Mouse (Mus musculus): ENCODE measurements around the gene Rgmb. TPM values are rescaled to one million over a fixed set of nuclear protein-coding genes. Genes with fewer than 3 reads are reported as not detected.
A peak's percentile ranks its signal among the peaks of the same experiment; 100 is the strongest.

Gene Rgmb
- polyA plus RNA-seq, 1 experiment from 2014 or later, result 8.9 TPM

DNA sequence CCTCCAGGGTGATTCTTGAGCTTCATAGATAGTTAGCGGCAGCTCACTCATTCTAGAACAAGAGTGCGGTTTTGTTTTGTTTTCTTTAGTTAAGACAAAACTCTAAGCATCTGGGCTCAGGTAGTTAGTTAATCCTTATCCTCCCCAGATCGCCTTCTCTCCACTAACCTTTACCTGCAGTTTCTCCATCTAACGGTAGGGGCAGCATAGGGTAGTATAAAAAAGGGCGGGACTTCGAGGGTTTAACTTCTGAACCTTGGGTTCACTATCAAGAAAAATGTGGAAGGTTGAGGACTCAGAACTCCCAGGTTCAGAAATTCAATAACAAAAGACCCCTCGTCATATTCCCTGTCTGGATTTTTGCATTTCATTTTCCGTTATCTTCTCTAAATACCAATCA, 971 bp upstream of the Rgmb start:
- peaks cover 14% of the 10 kb centered on the region for H3K27me3 ChIP-seq (ENCODE audit: control insufficient read depth, insufficient read depth, low read length)
- 11% methylated on average over 8 of the region's 8 CpGs for WGBS (ENCODE audit: insufficient replicate concordance)
- no peak overlapping the region for H3K4me3 ChIP-seq (ENCODE audit: low read depth, low read length)
- H3K27ac ChIP-seq (ENCODE audit: low read depth, low read length), result no peak overlapping the region
- ATAC-seq (replicated peaks; ENCODE audit: insufficient number of reproducible peaks, low FRiP score, low TSS enrichment), result no peak
- no peaks in the 10 kb centered on the region for H3K36me3 ChIP-seq (ENCODE audit: control insufficient read depth, insufficient read depth, low read length)
- H3K9ac ChIP-seq (ENCODE audit: low read depth, low read length), result no peak overlapping the region
- peaks cover 14% of the 10 kb centered on the region; the same call in 1 of the 2 replicates for H3K4me1 ChIP-seq (ENCODE audit: control insufficient read depth, insufficient read depth, low read length)
- H3K4me2 ChIP-seq, result no peak overlapping the region
- no peaks in the 10 kb centered on the region for H3K9me3 ChIP-seq (replicated peaks; ENCODE audit: control insufficient read depth, low read length)

DNA sequence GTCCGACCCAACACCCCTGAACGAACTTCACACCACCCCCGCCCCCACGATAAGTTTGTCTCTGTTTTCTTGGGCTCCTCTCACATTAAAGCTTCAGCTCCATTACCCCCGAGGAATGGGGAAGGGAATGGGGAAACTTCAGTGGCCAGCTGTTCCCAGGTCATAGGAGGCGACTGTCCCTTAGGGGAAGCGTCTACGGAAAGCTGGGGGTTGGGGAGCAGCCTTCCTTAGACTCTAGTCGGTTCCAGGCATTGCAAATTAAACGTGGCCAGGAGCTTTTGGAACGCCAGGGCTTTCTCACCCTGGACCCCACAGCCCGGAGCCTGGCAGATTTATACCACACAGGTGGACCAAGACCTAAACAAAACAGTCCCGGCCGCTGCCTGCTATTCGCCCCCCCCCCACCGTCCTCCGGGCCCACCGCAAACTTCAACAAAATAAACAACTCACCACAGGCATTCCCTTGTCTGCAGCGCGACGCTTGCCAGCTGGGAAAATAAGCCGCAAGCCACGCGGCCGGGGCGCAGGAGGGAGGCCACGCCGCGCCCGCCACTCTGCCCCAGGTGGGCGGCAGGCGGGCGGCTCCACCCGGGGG, 571 bp downstream of the Rgmb start:
- H3K27me3 ChIP-seq (ENCODE audit: control insufficient read depth, insufficient read depth, low read length), result peaks cover 14% of the 10 kb centered on the region
- H3K4me3 ChIP-seq (ENCODE audit: low read depth, low read length), result peak overlapping the region; percentile 66
- peak overlapping the region; percentile 96 for H3K4me2 ChIP-seq
- 0 out of 2 replicates have a peak overlapping the region, but pooled peaks have one; percentile 10 for H3K27ac ChIP-seq (ENCODE audit: low read depth, low read length)
- H3K9me3 ChIP-seq (replicated peaks; ENCODE audit: control insufficient read depth, low read length), result no peaks in the 10 kb centered on the region
- no peaks in the 10 kb centered on the region for H3K36me3 ChIP-seq (ENCODE audit: control insufficient read depth, insufficient read depth, low read length)
- no peak for ATAC-seq (replicated peaks; ENCODE audit: insufficient number of reproducible peaks, low FRiP score, low TSS enrichment)
- under 1% methylated on average over 34 of the region's 34 CpGs for WGBS (ENCODE audit: insufficient replicate concordance)
- H3K9ac ChIP-seq (ENCODE audit: low read depth, low read length), result peak overlapping the region; percentile 69
- H3K4me1 ChIP-seq (ENCODE audit: control insufficient read depth, insufficient read depth, low read length), result peaks cover 14% of the 10 kb centered on the region; the same call in 1 of the 2 replicates

DNA sequence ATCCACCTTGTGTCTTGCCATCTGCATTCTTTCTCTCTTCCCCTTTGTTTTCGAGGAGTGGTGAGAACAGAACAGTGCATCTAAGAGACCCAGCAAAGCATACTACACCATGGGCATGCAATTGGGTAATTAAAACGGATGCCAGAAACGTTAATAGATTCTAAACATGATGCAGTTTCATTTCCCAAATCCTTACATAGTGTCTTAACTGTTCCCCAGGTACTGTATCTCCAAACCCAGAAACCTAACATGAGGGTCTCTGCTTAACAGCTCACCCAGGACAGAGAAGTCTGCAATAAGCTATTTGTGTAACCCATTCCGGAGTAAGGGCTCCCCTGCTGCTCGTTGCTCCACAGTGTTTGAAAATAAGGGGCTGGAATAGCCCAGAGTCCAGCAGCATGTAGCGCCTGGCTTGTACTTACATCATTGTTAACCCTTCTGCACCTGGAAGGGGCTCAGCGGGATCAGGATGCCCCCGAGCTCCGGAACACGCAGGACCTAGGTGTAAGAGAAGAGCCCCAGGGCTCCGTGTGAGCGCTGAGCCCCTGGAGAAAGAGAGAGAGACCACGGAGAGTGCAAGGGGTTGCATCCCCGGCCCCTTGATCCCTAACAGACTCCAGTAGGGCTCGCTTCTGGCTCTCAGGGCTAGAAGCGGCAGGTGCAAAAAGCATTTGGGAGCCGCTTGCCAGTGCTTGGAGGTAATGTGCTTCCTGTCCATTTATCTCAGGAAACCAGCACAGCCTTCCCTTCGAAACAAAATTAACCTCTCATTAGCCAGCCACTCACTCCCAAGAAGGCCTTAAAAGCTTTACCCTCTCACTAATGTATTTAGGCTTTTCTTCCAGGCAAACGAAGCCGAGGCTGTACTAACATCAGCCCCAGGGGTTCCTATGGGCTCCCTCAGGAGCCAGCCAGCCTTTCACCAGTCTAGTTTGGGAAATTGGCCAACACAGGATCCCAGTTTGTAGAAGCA, 1.4 kb downstream of the Rgmb start:
- Histone ChIP-seq H3K4me3 (ENCODE audit: low read depth, low read length) (peak overlapping the region; percentile 66), H3K9me3 (replicated peaks; ENCODE audit: control insufficient read depth, low read length) (no peaks in the 10 kb centered on the region), H3K4me2 (peak overlapping the region; percentile 96), H3K36me3 (ENCODE audit: control insufficient read depth, insufficient read depth, low read length) (no peaks in the 10 kb centered on the region), H3K27ac (ENCODE audit: low read depth, low read length) (0 out of 2 replicates have a peak overlapping the region, but pooled peaks have one; percentile 10), H3K27me3 (ENCODE audit: control insufficient read depth, insufficient read depth, low read length) (peaks cover 14% of the 10 kb centered on the region), H3K9ac (ENCODE audit: low read depth, low read length) (peak overlapping the region; percentile 69), H3K4me1 (ENCODE audit: control insufficient read depth, insufficient read depth, low read length) (peaks cover 17% of the 10 kb centered on the region)
- no peak for ATAC-seq (replicated peaks; ENCODE audit: insufficient number of reproducible peaks, low FRiP score, low TSS enrichment)
- under 1% methylated on average over 20 of the region's 20 CpGs for WGBS (ENCODE audit: insufficient replicate concordance)

DNA sequence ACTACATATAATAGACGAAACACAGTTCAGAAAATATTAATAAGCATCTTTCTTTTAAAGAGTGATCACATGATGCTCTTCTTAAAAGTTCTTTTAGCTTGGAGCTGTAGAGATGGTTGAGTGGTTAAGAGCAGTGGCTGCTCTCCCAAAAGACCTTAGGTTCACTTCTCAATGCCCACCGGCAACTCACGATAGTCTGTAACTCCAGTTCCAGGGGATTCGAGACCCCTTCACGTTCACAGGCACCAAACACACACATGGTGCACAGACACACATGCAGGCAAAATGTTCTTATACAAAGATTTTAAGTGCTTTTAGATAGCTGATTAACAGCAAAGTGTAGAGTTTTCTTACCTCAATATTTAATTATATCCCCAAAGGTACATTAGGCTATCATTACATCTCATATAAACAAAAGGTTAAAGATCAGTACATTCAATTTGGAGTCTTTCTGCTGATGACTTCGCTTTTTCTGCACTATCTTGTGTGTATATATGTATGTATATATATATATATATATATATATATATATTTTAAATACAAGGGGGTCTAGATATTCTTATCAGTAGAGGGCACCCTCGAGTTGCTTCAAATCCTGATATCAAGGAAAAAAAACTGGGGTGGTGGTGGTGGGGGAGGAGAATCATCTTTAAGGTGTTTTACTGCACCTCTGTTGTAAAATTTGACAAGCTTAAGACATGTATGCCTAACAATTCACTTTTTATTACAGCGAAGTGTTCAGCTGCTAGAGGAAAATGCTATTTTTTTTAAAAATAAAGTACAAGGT, 2.5 kb downstream of the Rgmb start:
- no peak for ATAC-seq (replicated peaks; ENCODE audit: insufficient number of reproducible peaks, low FRiP score, low TSS enrichment)
- no peak overlapping the region for H3K4me3 ChIP-seq (ENCODE audit: low read depth, low read length)
- 55% methylated on average over 8 of the region's 8 CpGs for WGBS (ENCODE audit: insufficient replicate concordance)
- H3K36me3 ChIP-seq (ENCODE audit: control insufficient read depth, insufficient read depth, low read length), result no peaks in the 10 kb centered on the region
- peaks cover 14% of the 10 kb centered on the region for H3K27me3 ChIP-seq (ENCODE audit: control insufficient read depth, insufficient read depth, low read length)
- H3K9me3 ChIP-seq (replicated peaks; ENCODE audit: control insufficient read depth, low read length), result no peaks in the 10 kb centered on the region
- H3K9ac ChIP-seq (ENCODE audit: low read depth, low read length), result no peak overlapping the region
- no peak overlapping the region for H3K4me2 ChIP-seq
- peaks cover 22% of the 10 kb centered on the region for H3K4me1 ChIP-seq (ENCODE audit: control insufficient read depth, insufficient read depth, low read length)
- no peak overlapping the region for H3K27ac ChIP-seq (ENCODE audit: low read depth, low read length)

DNA sequence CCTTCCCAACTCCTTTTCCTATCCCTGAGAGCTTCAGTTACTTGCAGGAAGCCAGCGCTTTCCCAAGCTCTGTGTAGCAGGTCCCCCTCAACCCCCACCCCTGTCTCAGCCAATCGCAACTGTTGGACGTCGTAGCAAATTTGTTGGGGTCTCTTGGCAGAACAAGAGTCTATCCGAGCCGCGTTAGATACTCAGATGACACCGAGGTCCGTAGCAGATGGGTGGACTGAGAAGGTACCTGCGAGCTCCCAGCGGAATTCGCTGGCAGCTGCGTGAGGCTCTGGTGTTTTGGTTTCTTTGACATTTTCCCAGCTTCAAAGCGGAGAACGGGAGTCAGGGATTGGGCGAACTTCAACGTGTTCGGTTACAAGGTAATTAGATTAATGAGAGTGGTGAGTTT, 3.9 kb downstream of the Rgmb start:
- H3K9me3 ChIP-seq (replicated peaks; ENCODE audit: control insufficient read depth, low read length), result no peaks in the 10 kb centered on the region
- peaks cover 22% of the 10 kb centered on the region for H3K4me1 ChIP-seq (ENCODE audit: control insufficient read depth, insufficient read depth, low read length)
- ATAC-seq (replicated peaks; ENCODE audit: insufficient number of reproducible peaks, low FRiP score, low TSS enrichment), result no peak
- H3K9ac ChIP-seq (ENCODE audit: low read depth, low read length), result peak overlapping the region; percentile 85
- H3K4me2 ChIP-seq, result peak overlapping the region; percentile 91
- H3K27me3 ChIP-seq (ENCODE audit: control insufficient read depth, insufficient read depth, low read length), result peaks cover 14% of the 10 kb centered on the region
- H3K36me3 ChIP-seq (ENCODE audit: control insufficient read depth, insufficient read depth, low read length), result no peaks in the 10 kb centered on the region
- 0% methylated on average over 18 of the region's 18 CpGs for WGBS (ENCODE audit: insufficient replicate concordance)
- H3K27ac ChIP-seq (ENCODE audit: low read depth, low read length), result no peak overlapping the region
- H3K4me3 ChIP-seq (ENCODE audit: low read depth, low read length), result peak overlapping the region; percentile 88

DNA sequence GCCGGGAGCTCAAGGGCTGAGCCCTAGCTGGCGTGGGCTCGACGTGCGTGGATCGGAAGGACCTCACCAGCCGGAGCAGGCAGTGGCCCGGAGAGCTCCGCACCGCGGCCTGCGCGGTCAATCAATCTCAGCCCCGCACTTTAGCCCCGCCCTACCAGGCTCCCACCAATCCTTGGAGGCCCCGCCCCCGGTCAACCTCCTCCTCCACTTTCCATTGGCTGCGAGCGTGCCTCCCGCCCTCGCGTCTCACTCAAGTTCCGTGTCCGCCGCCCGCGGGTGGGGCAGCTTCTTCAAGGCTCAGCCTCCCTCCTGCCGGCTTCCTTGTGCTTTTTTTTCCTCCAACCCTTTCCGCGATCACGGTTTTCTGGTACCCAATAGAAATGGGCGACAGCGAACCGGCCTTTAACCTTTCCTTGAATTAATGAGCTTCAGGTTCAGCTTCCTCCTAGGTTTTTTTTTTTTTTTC, 4.4 kb downstream of the Rgmb start:
- Histone ChIP-seq H3K9ac (ENCODE audit: low read depth, low read length) (peak overlapping the region; percentile 85), H3K27me3 (ENCODE audit: control insufficient read depth, insufficient read depth, low read length) (peaks cover 14% of the 10 kb centered on the region), H3K4me2 (peak overlapping the region; percentile 91), H3K4me3 (ENCODE audit: low read depth, low read length) (peak overlapping the region; percentile 88), H3K9me3 (replicated peaks; ENCODE audit: control insufficient read depth, low read length) (no peaks in the 10 kb centered on the region), H3K27ac (ENCODE audit: low read depth, low read length) (peak overlapping the region; percentile 65), H3K4me1 (ENCODE audit: control insufficient read depth, insufficient read depth, low read length) (peaks cover 22% of the 10 kb centered on the region), H3K36me3 (ENCODE audit: control insufficient read depth, insufficient read depth, low read length) (no peaks in the 10 kb centered on the region)
- WGBS (ENCODE audit: insufficient replicate concordance), result 0% methylated on average over 30 of the region's 34 CpGs
- peak; percentile 92 for ATAC-seq (replicated peaks; ENCODE audit: insufficient number of reproducible peaks, low FRiP score, low TSS enrichment)

DNA sequence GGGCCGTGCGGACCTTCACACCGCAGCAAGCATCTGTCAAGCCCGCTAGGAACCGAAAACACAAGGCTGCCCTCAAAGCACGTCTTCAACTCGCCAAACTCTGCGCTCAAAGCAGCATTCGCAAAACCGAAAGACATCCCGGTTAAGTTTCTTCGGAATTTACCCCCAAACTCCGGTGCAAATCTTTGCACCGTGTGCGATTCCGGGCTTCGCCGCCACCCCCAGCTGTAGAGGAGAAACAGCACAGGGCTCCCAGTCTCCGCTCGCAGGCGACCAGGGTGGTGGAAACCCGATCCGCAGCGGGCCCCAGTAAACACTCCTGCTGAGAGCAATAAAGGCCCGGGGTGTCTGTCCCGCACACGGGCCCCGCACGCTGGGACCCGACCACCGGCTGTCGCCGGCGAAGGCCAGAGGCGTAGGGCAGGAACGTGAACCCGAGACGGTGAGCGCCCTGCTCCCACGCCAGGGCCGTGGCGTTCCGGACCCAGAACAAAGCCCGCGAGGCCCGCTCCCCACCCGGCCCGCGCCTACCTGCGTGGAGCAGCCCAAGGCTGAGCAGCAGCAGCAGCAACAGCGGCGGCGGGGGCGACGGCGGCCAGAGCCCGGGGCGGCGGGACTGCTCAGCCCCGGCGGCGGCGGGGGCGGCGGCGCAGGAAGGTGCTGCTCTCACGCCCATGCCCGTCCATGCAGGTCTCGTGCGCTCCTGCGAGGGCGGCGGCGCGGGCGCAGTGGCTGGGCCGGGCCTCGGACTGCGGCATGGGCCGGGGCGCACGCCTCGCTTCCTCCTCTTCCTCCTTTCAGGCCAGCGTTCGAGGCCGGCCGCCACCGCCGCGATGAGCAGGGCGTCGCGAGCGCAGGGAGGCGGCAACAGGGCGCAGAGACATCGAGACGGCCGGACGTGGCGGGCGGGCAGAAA, 5.1 kb downstream of the Rgmb start:
- WGBS (ENCODE audit: insufficient replicate concordance), result under 1% methylated on average over 91 of the region's 102 CpGs
- Histone ChIP-seq H3K9ac (ENCODE audit: low read depth, low read length) (peak overlapping the region; percentile 85), H3K4me3 (ENCODE audit: low read depth, low read length) (peak overlapping the region; percentile 88), H3K36me3 (ENCODE audit: control insufficient read depth, insufficient read depth, low read length) (no peaks in the 10 kb centered on the region), H3K4me1 (ENCODE audit: control insufficient read depth, insufficient read depth, low read length) (peaks cover 20% of the 10 kb centered on the region), H3K4me2 (peak overlapping the region; percentile 91), H3K27ac (ENCODE audit: low read depth, low read length) (peak overlapping the region; percentile 65), H3K27me3 (ENCODE audit: control insufficient read depth, insufficient read depth, low read length) (peaks cover 8% of the 10 kb centered on the region), H3K9me3 (replicated peaks; ENCODE audit: control insufficient read depth, low read length) (no peaks in the 10 kb centered on the region)
- peak; percentile 49 for ATAC-seq (replicated peaks; ENCODE audit: insufficient number of reproducible peaks, low FRiP score, low TSS enrichment)
